Mouse (Mus musculus): ENCODE data around the gene Wdfy2.
A peak's percentile ranks its signal among the peaks of the same experiment; 100 is the strongest.
"Not testable (repeated sequence)": the region's sequence is repeated elsewhere in the genome, so short reads cannot be mapped to it uniquely, and the experiment has no call there.

Wdfy2 gene

DNA sequence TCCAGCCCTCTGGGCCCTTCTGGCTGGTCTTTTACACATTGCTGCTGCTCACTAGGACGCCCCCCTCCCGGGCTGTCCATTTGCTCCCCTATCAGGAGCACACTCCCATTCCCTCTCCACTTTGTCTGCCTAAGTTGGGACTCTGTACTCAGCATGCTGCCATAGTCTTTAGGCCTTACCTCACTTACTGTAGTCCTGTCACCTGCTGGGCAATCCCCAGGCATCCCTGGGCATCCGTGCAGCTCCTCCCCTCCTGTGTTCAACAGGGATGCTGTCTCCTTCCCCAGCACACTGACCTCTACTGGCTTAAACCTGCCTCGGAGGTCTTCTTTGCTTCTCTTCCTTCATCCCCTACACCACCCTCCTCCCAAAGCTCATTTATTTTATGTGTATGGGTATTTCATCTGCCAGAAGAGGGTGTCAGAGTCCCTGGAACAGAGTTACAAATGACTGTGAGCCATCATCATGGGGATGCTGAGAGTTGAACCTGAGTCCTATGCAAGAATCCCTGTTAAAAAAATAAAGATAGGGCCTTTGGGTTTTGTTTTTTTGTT is 44.7 kb downstream of the Wdfy2 start:
- no peak for DNase-seq

- no peak for DNase-seq
Measured at GRCm38 (mm10) chr14:62883551-62883950, 46.1 kb downstream of the Wdfy2 start.

DNA sequence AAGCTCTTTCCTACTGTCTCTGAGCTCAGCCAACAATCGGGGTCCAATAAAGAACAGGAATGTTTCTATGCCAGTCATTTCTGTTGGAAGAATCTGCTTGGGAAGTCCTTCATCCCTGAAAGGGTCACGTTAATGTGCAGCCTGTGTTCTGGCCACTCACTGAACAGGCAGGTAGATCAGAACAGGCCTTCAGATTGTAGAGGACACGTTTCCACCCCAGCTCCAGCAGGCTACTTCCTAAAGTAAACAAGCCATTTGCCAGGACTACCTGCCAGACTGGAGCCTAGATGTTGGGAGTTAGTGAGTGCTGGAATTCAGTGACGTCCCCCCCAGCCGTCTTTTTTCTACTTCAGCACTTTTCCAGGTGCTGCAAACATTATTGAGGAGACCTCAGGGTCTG is 46.7 kb downstream of the Wdfy2 start:
- DNase-seq: no peak

DNA sequence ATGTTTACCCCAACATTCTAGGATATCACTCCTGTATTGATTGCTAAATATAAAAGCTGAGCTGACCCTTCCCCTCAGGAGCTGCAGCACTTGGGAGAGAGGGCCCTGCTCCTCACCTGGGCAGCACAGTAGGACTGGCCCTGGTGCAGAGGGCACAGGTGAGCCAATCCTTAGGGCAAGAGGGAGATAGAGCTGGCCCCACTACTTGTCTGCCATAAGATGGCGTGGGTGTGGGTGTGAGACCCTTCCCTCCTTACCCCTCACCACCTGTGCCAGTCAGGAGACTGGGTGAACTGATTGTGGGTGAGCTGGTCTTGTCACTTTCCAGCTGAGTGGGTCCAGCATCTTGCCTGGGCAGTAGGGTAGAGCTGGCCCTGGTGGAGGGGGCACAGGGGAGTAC is 47.2 kb downstream of the Wdfy2 start:
- DNase-seq: no peak

GRCm38 (mm10) chr14:62885146-62885545 is 47.7 kb downstream of the Wdfy2 start:
- DNase-seq: no peak

- DNase-seq: no peak
Measured at GRCm38 (mm10) chr14:62891401-62891800, 53.9 kb downstream of the Wdfy2 start.

GRCm38 (mm10) chr14:62892771-62893641 is 55.5 kb downstream of the Wdfy2 start:
- DNase-seq: peak; percentile 85 to 86

- not testable (repeated sequence) for DNase-seq
Measured at GRCm38 (mm10) chr14:62893642-62894180, 56.2 kb downstream of the Wdfy2 start.

GRCm38 (mm10) chr14:62894924-62895840 is 57.7 kb downstream of the Wdfy2 start:
- DNase-seq: peak; percentile 74 to 77

- no peak for DNase-seq
Measured at GRCm38 (mm10) chr14:62898061-62898460, 60.6 kb downstream of the Wdfy2 start.

GRCm38 (mm10) chr14:62907888-62908287 is 70.4 kb downstream of the Wdfy2 start:
- DNase-seq: no peak

DNA sequence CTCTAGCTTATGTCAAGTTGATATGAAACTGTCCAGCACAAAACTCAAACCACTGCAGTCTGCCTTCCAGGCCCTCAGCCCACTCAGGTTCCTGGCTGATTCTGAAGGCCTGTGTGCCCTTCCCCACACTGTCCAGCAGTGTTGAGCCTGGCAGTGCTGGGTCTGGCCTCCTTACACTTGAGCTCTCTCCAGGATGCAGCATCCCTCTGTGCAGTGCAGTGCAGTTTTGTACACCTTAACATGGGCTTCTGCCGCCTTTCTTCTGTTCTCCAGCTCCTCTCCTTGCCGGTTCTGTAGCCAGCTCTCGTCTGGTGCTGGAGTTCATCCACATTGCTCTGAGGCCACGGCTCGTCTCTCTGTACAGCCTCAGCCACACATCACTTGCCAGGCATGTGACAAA is 71.1 kb downstream of the Wdfy2 start:
- no peak for DNase-seq

- no peak for DNase-seq
Measured at GRCm38 (mm10) chr14:62910859-62911258, 73.4 kb downstream of the Wdfy2 start.

DNA sequence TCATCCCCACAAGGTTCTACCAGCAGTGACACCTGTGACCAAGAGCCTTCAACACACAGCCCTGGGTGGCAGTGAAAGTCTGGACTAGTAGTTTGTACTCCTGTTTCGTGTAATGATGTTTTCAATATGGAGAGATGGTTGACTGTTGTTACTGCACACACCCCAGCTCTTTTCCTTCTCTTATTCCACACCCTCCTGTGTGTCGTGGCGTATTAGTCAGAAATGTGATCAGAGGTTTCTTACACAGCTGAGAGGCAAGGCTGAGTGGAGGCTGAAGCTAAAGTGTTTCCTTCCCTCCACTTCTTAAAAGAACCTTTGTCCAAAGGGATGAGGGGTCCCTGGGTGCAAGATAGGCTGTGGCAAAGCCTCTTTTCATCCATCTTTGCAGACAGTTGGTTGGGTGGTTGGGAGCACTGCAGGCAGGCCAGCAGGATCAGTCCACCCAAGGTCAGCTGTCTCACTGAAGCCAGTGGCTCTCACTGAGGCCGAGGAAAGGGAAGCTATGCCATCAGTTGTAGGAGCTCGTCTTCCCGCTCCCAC is 77.7 kb downstream of the Wdfy2 start:
- no peak for DNase-seq

DNA sequence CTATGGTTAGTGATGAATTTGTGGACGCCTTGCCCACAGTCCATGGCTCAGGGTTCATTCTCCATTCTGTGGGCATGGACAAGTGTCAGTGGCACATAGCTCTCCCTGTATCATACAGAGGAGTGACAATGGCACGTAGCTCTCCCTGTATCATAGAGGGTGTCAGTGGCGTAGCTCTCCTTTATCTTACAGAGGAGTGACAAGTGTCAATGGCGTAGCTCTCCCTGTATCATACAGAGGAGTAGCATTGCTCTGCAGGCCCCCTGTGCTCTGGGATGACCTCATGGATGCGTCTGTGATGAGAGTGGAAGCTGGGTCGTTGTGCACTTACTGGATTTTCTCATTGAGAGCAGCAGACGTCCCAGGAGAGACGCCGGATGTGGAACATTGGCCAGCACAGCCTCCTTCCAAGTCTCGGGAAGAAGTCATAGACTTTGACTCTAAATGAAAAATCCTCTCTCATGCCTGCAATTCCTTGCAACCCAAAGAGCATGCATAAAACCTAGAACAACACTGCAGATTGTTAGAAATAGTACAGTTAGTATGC is 79.1 kb downstream of the Wdfy2 start:
- no peak for DNase-seq

GRCm38 (mm10) chr14:62921401-62921800 is 83.9 kb downstream of the Wdfy2 start:
- DNase-seq: no peak

- DNase-seq: no peak
Measured at GRCm38 (mm10) chr14:62922637-62923036, 85.2 kb downstream of the Wdfy2 start.

DNA sequence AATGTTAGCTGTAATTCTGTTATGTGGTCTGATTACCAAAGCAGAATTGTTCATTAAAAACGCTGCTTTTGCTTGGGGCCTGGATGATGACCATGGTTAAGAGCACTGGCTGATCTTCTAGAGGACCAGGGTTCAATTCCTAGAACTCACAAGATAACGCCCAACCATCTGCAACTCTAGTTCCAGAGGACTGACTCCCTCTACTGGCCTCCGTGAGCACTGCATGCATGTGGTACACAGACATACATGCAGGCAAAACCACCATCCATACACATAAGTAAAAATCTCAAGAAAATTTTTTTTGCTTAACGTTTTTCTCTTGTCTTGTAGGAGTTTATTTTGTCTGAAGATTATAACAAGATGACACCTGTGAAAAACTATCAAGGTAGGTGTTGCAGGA is 87.3 kb downstream of the Wdfy2 start:
- no peak for DNase-seq

GRCm38 (mm10) chr14:62928101-62928541 is 90.6 kb downstream of the Wdfy2 start:
- DNase-seq: no peak

DNA sequence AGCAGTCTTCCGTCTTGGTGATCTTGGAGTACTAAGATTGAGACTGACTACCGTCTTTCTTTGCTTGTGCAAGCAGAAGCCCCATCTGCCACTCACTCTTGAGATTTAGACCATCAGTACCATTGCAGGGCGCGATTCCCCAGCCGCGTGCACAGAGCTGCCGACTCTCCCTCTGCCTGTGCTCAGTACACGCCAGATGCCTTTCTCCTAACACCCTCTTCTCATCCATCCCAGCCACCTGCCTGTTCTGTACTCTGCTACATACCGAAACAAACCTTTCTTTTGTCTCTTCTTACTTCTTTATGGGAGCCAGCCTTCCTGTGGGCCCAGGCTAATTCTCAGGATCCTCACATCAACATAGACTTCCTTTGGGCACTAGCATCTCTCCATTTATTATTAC is 97.9 kb downstream of the Wdfy2 start:
- DNase-seq: no peak

GRCm38 (mm10) chr14:62936631-62937380 is 99.3 kb downstream of the Wdfy2 start:
- no peak for DNase-seq

GRCm38 (mm10) chr14:62937675-62938074 is 100.2 kb downstream of the Wdfy2 start:
- DNase-seq: peak; percentile 43 to 44

Measured in cerebellum, adult 18-20 months (tissue).